Mouse (Mus musculus) mouse embryonic stem cell (cell line): ENCODE measurements around the gene Sptbn2.

ENCODE experiments used
- in situ Hi-C, 2 experiments: fragments of 300-500 bp; cut with MboI; formaldehyde crosslinking; loops; 1 replicate in 1 of 2; 3 replicates in 1 of 2; pipeline ENCODE4 v1.14.3; 2019 to 2020; ENCODE audit warnings: low sequenced_read_pairs in 2 of 2, low pct_unique_long_range_greater_than_20kb in 1 of 2, mixed read lengths in 1 of 2; ENCODE audit not compliant: unreplicated experiment in 1 of 2

The Sptbn2 gene

DNA sequence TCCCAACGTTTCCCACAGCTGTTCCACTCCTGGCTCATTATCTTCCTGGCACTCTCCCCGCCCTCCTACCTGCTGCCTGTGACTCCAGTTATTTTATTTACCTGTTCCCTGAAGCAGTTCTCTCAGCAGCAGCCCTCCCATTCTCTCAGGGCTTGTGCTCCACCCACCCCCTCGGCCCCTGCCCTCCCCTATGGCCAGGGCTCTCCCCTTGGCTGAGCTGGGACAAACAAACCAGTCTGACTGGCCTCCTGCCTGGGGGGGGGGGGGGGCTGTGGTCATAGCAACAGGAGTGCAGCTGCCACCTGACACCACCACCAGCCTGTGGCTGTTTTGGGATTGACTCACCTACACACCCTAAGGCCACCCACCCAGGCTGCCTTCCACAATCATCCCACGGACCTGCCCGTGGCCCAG, 8.4 kb downstream of the Sptbn2 start:
- in situ Hi-C loops, result no loop called here

DNA sequence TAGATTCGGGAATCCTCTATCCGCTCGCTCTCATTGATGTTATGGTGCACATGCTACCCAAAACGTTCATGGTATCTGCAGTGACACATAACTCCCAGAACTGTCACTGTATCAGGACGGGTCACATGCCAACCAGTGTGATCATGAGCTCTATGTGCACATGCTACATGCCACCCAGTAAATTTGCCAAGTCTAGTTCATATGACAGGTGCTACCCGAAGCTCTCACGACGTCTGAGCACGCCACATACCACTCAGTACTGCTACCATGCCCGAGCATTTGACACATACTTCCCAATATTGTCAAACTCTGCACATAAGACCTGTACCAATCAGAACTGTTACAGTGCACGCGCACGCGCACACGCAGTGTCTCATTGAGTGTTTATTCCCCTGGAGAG, 9.1 kb downstream of the Sptbn2 start:
- in situ Hi-C loops, result no loop called here

DNA sequence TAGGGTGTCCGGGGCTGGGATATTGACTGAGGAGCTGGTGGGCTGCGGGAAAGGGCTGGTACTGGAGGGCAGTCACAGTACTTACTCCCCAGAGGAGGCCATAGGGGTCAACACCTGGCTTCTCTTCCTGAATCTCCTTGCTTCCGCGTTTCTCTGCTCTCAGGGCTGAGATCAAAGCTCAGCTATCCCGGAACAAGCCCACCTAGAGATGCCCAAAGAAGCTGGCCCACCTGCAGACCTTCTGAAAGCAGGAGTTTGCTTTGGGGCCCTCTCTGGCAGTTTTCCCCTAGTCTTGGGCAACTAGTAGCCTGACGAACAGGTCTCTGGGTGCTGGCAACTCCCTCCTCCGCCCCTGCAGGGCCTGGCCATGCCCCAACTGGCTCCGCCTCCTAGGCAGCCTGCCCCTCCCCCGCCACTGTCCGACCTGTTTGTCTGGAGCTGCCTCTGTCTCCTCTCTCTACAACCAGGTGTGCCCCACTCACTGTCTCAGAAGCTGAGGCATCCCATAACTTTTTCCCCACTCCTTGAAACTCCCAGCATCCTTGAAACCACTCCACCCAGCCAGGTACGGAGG, 9.8 kb downstream of the Sptbn2 start:
- in situ Hi-C loops, result no loop called here

DNA sequence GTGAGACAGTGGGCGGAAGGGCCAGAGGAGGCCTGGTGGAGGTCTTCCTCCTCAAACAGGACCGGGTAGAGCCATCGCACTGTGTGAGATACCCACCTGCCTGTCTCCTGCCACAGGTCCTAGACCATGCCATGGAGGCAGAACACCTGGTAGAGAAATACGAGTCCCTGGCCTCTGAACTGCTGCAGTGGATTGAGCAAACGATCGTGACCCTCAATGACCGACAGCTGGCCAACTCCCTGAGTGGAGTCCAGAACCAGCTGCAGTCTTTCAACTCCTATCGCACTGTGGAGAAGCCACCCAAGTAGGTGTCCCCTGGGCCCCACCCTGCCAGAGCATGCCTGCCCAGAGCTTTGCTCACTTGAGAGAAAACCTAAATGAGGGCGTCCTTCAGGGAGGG, 18.2 kb downstream of the Sptbn2 start:
- in situ Hi-C loops, result no loop called here

DNA sequence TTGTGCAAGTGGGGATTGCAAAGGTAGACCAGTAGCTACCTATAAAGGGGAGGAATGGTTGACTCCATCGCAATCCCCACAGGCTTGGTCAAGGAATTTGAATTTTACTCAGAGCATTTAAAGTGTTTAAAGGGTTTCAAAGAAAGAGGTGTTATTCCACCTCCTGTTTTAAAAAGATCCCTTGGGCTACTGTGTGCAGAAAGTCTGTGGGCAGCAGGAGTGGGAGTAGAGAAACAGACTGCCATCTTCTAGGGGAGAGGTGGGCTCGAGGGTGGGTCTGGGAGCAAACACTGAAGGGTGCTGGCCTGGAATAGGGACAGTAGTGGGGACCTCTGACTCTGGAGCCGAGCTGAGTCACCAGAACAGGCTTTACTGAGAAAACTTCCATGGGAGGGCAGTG, 22.1 kb downstream of the Sptbn2 start:
- in situ Hi-C loops, result no loop called here

DNA sequence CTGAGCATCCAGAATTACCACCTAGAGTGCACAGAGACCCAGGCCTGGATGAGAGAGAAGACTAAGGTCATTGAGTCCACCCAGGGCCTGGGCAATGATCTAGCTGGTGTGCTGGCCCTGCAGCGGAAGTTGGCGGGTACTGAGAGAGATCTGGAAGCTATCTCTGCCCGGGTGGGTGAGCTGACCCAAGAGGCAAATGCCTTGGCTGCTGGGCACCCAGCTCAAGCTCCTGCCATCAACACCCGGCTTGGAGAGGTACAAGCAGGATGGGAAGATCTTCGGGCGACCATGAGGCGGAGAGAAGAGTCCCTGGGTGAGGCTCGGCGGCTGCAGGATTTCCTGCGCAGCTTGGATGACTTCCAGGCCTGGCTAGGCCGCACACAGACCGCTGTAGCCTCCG, 26.9 kb downstream of the Sptbn2 start:
- in situ Hi-C loops, result no loop called here

DNA sequence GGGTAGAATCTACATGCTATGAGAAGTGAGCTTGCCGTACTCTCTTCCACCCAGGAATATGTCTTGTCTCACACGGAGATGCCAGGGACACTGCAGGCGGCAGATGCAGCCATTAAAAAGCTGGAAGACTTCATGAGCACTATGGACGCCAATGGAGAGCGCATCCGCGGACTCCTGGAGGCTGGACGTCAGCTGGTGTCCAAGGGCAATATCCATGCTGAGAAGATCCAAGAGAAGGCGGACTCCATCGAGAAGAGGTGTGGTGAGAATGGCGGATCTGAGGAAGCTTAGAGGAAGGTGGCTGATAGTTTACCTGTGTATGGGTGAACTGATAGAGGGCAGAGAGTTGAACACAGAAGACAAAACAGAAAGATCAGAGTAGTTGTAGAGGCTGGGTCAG, 28.1 kb downstream of the Sptbn2 start:
- in situ Hi-C loops, result no loop called here

DNA sequence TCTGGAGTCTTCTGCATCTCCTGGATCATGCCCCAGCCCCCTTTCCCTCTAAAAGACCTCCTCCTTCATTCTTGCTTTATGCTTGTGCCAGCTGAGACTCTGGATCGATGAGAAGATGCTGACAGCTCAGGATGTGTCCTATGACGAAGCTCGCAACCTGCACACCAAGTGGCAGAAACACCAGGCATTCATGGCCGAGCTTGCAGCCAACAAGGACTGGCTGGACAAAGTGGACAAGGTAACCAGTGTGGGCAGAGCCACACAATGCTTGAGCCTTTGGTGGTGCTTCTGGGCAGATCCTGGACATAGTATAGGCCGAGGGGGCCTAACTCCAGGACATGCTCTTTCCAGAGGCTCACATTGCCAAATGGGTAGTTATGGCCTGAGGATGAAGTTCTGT, 28.8 kb downstream of the Sptbn2 start:
- in situ Hi-C loops, result loop anchor here (5.0 to 10.0 kb wide), 3 partner anchors 92 to 245 kb away; partner anchors contain the start of gene 2010003K11Rik (in 1 of the 2)

DNA sequence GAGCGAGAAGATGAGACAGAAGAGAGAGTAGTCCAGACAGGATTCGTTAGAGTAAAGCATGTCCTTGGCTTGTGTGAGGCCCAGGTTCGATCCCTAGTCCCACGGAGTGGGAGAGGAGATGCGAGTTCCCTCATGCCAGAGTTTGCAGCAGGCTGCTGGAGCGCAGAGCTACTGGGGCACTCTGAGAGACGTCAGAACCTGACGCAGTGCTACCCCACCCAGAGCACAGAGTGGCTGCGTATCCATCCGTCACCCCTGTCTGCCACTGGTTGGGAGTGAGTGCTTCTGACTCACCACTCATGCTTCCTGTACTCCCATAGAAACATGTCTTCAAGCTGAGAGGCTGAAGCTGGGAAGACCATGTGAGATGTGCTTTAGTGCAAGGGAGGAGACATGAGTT, 30.5 kb downstream of the Sptbn2 start:
- in situ Hi-C loops, result loop anchor here (5.0 to 10.0 kb wide), 3 partner anchors 94 to 247 kb away; partner anchors contain the start of gene 2010003K11Rik (in 1 of the 2)

DNA sequence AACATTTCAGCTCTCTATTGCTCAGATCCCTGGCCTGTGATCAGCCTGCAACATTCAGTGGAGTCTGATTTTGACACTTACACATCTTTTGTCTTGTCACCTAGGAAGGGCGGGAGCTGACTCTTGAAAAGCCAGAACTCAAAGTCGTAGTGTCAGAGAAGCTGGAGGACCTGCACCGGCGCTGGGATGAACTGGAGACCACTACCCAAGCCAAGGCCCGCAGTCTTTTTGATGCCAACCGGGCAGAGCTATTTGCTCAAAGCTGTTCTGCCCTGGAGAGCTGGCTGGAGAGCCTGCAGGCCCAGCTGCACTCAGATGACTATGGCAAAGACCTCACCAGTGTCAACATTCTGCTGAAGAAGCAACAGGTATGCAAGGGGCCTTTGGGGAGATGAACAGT, 31.3 kb downstream of the Sptbn2 start:
- in situ Hi-C loops, result loop anchor here (5.0 to 10.0 kb wide), 3 partner anchors 95 to 247 kb away; partner anchors contain the start of gene 2010003K11Rik (in 1 of the 2)

DNA sequence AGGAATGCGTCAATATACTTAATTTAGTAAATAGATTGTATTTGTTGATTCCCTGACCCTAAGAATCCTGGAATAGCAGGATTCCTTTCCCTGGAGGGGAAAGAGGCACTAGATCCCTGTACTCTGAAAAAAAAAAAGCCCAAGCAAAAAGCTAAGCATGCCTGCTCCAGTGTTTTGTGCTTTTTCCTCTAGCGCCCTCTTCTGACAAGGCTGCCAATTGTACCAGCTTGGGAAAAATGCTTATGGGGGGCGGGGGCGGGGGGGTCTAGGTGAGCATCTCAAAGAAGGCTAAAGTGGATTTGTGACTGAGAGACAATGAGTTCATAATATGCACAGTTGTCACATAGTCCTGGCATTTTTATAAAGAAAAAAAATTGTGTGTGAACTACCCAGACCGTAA, 32.6 kb downstream of the Sptbn2 start:
- in situ Hi-C loops, result loop anchor here (5.0 to 10.0 kb wide), 3 partner anchors 96 to 249 kb away; partner anchors contain the start of gene 2010003K11Rik (in 1 of the 2)

DNA sequence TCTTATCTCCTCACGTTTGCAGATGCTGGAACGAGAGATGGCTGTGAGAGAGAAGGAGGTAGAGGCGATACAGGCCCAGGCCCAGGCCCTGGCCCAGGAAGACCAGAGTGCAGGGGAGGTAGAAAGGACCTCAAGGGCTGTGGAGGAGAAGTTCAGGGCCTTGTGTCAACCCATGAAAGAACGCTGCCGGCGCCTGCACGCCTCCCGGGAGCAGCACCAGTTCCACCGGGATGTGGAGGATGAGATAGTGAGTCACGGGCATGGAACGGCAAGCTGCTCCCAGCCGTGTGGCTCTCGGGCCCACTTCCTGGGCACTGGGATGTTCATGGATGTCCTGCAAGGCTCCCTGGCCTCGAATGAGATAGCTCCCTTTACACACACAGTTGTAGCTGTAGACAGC, 33.1 kb downstream of the Sptbn2 start:
- in situ Hi-C loops, result loop anchor here (5.0 to 10.0 kb wide), 3 partner anchors 97 to 249 kb away; partner anchors contain the start of gene 2010003K11Rik (in 1 of the 2)

DNA sequence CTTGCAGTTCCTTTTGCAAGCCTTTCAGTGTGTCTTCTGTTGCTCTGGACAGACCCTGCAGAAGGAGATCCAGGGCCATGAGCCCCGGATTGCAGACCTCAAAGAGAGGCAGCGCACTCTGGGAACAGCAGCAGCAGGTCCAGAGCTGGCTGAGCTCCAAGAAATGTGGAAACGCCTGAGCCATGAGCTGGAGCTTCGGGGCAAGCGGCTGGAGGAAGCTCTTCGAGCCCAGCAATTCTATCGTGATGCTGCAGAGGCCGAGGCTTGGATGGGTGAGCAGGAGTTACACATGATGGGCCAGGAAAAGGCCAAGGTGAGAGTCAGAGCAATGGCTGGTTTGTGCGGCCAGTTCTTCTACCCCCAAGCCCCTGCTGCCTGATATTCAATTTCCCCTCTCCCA, 34.1 kb downstream of the Sptbn2 start:
- in situ Hi-C loops, result loop anchor here in 1 of 2 experiments (10.0 kb wide), 1 partner anchor 250 kb away; the partner anchor contains the start of gene 2010003K11Rik

DNA sequence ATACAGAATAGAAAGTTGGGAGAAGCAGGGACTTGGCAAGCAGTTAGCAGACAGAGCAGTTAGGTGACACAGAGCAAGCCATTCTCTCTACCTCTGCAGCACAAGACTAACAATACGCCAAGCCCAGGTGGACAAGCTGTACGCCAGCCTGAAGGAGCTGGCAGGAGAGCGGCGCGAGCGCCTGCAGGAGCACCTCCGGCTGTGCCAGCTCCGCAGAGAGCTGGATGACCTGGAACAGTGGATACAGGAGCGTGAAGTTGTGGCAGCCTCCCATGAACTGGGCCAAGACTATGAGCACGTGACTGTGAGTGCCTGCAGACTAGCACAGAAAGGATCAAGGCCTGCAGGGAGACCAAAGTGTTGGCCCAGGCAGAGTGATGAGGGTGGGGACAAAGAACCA, 34.7 kb downstream of the Sptbn2 start:
- in situ Hi-C loops, result loop anchor here in 1 of 2 experiments (10.0 kb wide), 1 partner anchor 251 kb away; the partner anchor contains the start of gene 2010003K11Rik

DNA sequence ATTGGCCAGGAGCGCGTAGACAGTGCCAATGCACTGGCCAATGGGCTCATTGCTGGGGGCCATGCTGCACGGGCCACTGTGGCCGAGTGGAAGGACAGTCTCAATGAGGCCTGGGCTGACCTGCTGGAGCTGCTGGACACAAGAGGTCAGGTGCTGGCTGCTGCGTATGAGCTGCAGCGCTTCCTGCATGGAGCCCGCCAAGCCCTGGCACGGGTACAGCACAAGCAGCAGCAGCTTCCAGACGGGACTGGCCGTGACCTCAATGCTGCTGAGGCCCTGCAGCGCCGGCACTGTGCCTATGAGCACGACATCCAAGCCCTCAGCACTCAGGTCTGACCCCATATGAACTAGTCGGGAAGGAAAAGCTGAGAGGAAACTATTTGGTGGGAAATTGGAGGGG, 35.6 kb downstream of the Sptbn2 start:
- in situ Hi-C loops, result loop anchor here in 1 of 2 experiments (10.0 kb wide), 1 partner anchor 252 kb away; the partner anchor contains the start of gene 2010003K11Rik

DNA sequence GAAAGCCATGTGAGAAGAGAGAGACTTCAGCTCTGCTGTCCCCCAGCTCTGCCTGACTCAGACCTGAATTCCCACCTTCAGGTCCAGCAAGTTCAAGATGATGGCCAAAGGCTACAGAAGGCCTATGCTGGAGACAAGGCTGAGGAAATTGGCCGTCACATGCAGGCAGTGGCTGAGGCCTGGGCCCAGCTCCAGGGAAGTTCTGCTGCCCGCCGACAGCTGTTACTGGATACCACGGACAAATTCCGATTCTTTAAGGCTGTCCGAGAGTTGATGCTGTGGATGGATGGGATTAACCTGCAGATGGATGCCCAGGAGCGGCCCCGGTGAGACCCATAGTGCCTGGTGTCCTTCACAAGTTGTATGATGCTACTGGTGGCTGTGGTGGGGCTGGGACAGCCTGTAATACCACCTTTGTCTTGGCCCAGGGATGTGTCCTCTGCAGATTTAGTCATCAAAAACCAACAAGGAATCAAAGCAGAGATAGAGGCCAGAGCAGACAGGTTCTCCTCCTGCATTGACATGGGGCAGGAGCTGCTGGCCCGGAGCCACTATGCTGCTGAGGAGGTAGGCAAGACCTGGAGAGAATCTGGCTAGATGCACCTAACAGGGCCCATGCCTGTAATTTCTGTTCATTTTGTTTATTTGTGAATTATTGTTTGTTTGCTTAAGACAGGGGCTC, 36.8 kb downstream of the Sptbn2 start:
- in situ Hi-C loops, result loop anchor here in 1 of 2 experiments (10.0 kb wide), 1 partner anchor 253 kb away; the partner anchor contains the start of gene 2010003K11Rik

DNA sequence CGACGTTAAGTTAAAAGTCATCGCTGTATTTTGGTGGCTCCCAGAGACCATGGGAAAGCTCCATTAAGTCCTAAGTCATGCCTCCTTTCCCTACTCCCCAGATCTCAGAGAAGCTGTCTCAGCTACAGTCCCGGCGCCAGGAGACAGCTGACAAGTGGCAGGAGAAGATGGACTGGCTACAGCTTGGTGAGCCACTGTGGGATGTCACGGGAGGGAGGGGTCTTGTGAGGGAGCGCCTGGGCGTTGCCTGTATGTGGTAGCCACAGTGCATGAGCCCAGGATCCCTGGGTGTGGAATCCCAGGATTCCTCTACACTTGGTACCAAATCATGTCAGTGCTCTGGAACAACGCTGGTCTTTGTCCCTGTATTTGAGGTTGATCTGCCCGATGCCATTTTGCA, 37.5 kb downstream of the Sptbn2 start:
- in situ Hi-C loops, result loop anchor here in 1 of 2 experiments (10.0 kb wide), 1 partner anchor 254 kb away; the partner anchor contains the start of gene 2010003K11Rik

DNA sequence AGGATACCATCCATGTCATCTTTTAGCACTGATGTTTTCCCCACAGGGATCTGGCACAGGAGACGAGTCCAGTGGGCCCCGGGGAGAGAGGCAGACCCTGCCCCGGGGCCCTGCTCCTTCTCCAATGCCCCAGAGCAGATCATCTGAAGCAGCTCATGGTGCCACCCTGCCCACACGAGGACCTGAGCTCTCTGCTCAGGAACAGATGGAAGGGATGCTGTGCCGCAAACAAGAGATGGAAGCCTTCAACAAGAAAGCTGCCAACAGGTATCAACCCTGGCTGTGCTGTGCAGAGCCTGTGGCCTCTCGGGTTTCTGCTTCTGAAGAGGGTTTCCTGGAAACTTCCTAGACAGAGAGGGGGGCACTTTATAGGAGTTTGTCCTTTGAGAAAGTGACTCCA, 39.0 kb downstream of the Sptbn2 start:
- in situ Hi-C loops, result loop anchor here in 1 of 2 experiments (10.0 kb wide), 1 partner anchor 255 kb away; the partner anchor contains the start of gene 2010003K11Rik

DNA sequence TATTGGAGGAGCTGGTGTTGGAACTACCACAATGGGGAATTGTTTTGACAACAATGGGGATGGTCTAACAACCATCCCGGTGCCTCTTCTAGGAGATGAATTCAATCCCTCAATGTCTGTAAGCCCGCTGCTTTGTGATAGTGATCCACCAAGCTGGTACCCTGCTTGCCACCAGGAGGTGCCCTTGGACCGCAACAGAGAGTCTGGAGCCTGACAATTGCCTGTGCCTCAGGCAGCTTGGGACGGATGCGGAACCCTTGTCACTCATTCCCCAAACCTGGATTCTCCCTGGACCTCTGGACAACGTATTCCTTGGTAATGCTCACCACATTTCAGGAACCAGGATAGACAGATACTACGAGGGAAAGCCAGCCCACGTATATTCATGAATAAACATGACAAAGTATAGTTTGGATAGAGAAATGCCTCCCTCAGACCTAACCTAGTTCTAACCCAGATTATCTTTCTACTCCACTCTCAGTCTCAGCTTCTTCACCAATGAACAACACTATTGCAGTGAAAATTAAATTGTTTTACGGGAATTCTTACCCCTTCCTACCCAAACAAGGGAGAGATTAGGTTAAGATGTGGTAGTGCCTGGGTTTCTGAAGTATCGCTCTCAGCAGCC, 44.7 kb downstream of the Sptbn2 start:
- in situ Hi-C loops, result no loop called here
